ENCODE assay signal across 16 mouse cellular contexts in the genomic region with DNA sequence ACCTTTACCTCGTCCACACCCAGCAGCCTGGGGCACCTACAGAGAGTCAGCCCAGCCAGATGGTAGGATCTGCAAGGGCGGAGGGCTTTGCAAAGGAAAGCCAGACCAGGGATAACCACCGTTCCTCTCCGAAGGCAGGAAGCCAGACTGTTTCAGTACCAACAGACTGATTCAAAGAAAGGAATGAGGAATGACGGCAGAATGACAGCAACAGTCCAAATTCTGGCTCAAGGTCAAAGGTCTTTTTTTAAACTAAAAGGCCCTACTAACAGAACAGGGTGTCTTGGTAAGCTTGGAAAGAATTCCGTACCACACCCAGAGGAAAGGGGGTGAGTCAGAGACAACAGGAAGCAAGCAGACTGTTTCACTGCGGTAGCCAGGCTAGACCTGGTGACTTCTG. TPM values are rescaled to one million over a fixed set of nuclear protein-coding genes. Genes with fewer than 3 reads are reported as not detected.
A peak's percentile ranks its signal among the peaks of the same experiment; 100 is the strongest.
DNase-seq lines count a peak whose midpoint lies in the region; ATAC-seq lines count a peak whose summit lies in the region.
"Had no signal": no experiment of that assay in that cellular context is flagged by ENCODE, and none has a peak within 500 bp of the region (broad histone marks: within the 10 kb centered on the region; RNA-seq: fewer than 3 reads in every experiment).

No protein-coding gene starts in this region.

- no peak overlapping the region for H3K27ac ChIP-seq in forebrain, embryonic 12.5 days
- H3K27ac ChIP-seq: hindbrain, embryonic 14.5 days; limb, embryonic 13.5 days had no signal

- H3K9ac ChIP-seq in forebrain, embryonic 12.5 days: no peak overlapping the region
- H3K9ac ChIP-seq: forebrain, postnatal 0 days; hindbrain, embryonic 14.5 days; limb, embryonic 13.5 days; lung, embryonic 14.5 days had no signal

- H3K4me3 ChIP-seq in forebrain, embryonic 12.5 days (replicated peaks): no peak overlapping the region
- H3K4me3 ChIP-seq: limb, embryonic 13.5 days had no signal

- peaks cover 6% of the 10 kb centered on the region for H3K27me3 ChIP-seq in forebrain, embryonic 12.5 days

- peaks cover 5% of the 10 kb centered on the region; the same call in 1 of the 2 replicates for H3K4me1 ChIP-seq in forebrain, embryonic 12.5 days

- intact Hi-C loops in heart, postnatal 14 days (cut with DNase I): loop anchor here (10.0 kb wide), 1 partner anchor 126 kb away; no protein-coding TSS in a partner anchor

- H3K9me3 ChIP-seq in forebrain, embryonic 12.5 days: no peaks in the 10 kb centered on the region
- H3K9me3 ChIP-seq: limb, embryonic 13.5 days had no signal

- WGBS in forebrain, embryonic 12.5 days: 92% methylated on average over 7 of the region's 7 CpGs

- no peak overlapping the region for H3K4me2 ChIP-seq in forebrain, embryonic 12.5 days
- H3K4me2 ChIP-seq: hindbrain, embryonic 14.5 days; limb, embryonic 13.5 days; lung, embryonic 14.5 days had no signal

- peak; percentile 68 to 78 for DNase-seq in heart, adult 18-20 months
- DNase-seq in heart, postnatal 14 days: no peak
- DNase-seq in testis, postnatal 14 days (ENCODE audit: low spot score): peak; percentile 38
- no peak for DNase-seq in testis, postnatal 10 days (ENCODE audit: low spot score)
- peak; percentile 50 for DNase-seq in adipocyte (ENCODE audit: low spot score)
- DNase-seq in T-cell, adult 2 months (ENCODE audit: low spot score): no peak
- DNase-seq in urinary bladder, adult 18-20 months (ENCODE audit: low spot score in 2 of 2): no peak
- DNase-seq: cerebellum, adult 18-20 months; forebrain, postnatal 0 days; kidney, adult 11 months; lung, embryonic 14.5 days had no signal

- no peak for ATAC-seq in forebrain, embryonic 12.5 days (ENCODE audit: low FRiP score)
- ATAC-seq: activated CD4-positive, CD25-positive, alpha-beta regulatory T cell, adult 4 months; forebrain, postnatal 0 days had no signal

- H3K36me3 ChIP-seq in forebrain, embryonic 12.5 days (replicated peaks): peaks cover 45% of the 10 kb centered on the region

RNA-seq across cellular contexts. Expression of a gene that starts 25.5 kb away (rescaled TPM):
- 1,000 to 10,000 TPM; 1,066 to 1,082 TPM for total RNA-seq in heart, adult 18-20 months (2021)
- total RNA-seq in heart, postnatal 14 days (2021): 100 to 1,000 TPM; 687 to 721 TPM
- polyA plus RNA-seq in forebrain, embryonic 12.5 days (2016; fragmentation: Nextera tagmentation; extraction: Ambion mirVana): 57.6 and 58.8 TPM in 2 replicates

RNA-seq across cellular contexts. Expression of a gene that starts 58.6 kb away (rescaled TPM):
- total RNA-seq in heart, adult 18-20 months (2021): under 1 TPM in 1 of 2 experiments, not detected in 1; 0.31 TPM
- total RNA-seq in heart, postnatal 14 days (2021): under 1 TPM; 0.07 TPM
- polyA plus RNA-seq in forebrain, embryonic 12.5 days (2016; fragmentation: Nextera tagmentation; extraction: Ambion mirVana): 0.36 and 0.92 TPM in 2 replicates
- total RNA-seq: granulocyte monocyte progenitor cell, adult 5-6 weeks had no signal
- polyA plus RNA-seq: activated CD4-positive, CD25-positive, alpha-beta regulatory T cell, adult 4 months had no signal

Comparison
In these comparisons a context has a peak if more than half of its experiments do, and no peak if none do; other contexts are left out.
1. DNase-seq: peak in heart, adult 18-20 months (2 of 2), testis, postnatal 14 days (single experiment) and adipocyte (single experiment); none in heart, postnatal 14 days (0 of 2), testis, postnatal 10 days (single experiment), T-cell, adult 2 months (single experiment) and urinary bladder, adult 18-20 months (0 of 2).